Mouse (Mus musculus) liver, adult (tissue): ENCODE results near the gene Hk2.

Experiments
- GATA4 ChIP-seq: IDR thresholded peaks from 2 replicates; pipeline ENCODE4 v1.6.1; 2014; ENCODE audit warnings: mild to moderate bottlenecking, low read length; ENCODE audit not compliant: insufficient replicate concordance

Hk2 gene

GRCm38 (mm10) chr6:82775386-82775785 is 1.1 kb upstream of the Hk2 start:
- TF ChIP-seq GATA4: no peak

- no peak for TF ChIP-seq GATA4
These were observed 758 bp downstream of the Hk2 start for GRCm38 (mm10) chr6:82773261-82774131.

- TF ChIP-seq GATA4: no peak
These were observed 1.7 kb downstream of the Hk2 start for GRCm38 (mm10) chr6:82772451-82773101.

GRCm38 (mm10) chr6:82771981-82772409 is 2.3 kb downstream of the Hk2 start:
- TF ChIP-seq GATA4: no peak

GRCm38 (mm10) chr6:82771059-82771458 is 3.2 kb downstream of the Hk2 start:
- no peak for TF ChIP-seq GATA4

GRCm38 (mm10) chr6:82770286-82770685 is 4.0 kb downstream of the Hk2 start:
- TF ChIP-seq GATA4: no peak

- no peak for TF ChIP-seq GATA4
These were observed 4.5 kb downstream of the Hk2 start for GRCm38 (mm10) chr6:82769704-82770103.

- TF ChIP-seq GATA4: no peak
These were observed 6.3 kb downstream of the Hk2 start for GRCm38 (mm10) chr6:82767734-82768586.

- TF ChIP-seq GATA4: no peak
These were observed 7.6 kb downstream of the Hk2 start for GRCm38 (mm10) chr6:82766636-82767035.

GRCm38 (mm10) chr6:82765261-82765660 is 9.0 kb downstream of the Hk2 start:
- no peak for TF ChIP-seq GATA4

- TF ChIP-seq GATA4: peak; percentile 82
These were observed 10.3 kb downstream of the Hk2 start for GRCm38 (mm10) chr6:82763871-82764503.

GRCm38 (mm10) chr6:82762728-82763127 is 11.5 kb downstream of the Hk2 start:
- TF ChIP-seq GATA4: no peak

- no peak for TF ChIP-seq GATA4
These were observed 13.4 kb downstream of the Hk2 start for GRCm38 (mm10) chr6:82760749-82761357.

GRCm38 (mm10) chr6:82759241-82759640 is 15.0 kb downstream of the Hk2 start:
- no peak for TF ChIP-seq GATA4
